Mouse (Mus musculus): ENCODE measurements at regions not wholly inside any gene's neighbourhood (a gene's known extent, or its start where the extent isn't known, plus 50 kb on each side); places are given as distances from the start of the nearest gene placed in this dataset.
A peak's percentile ranks its signal among the peaks of the same experiment; 100 is the strongest.

DNA sequence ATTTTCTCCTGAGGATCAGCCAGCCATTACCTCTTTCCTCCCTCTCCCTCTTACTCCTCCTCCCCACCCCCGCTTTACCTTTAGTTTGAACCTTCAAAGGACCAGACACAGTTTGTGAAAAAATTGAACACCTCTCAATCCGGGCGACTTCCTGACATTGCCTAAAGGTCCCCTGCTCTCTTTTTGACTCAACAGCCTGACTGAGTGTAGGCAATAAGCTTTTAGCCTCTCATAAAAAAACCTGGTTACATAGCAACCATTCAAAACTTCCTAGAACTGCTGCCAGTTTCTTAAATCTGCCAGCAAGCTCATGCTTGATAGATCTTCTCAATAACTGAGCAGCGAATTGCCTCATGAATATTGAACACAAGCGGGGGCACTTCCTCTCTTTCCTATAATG is 71.7 kb downstream of the Zfp945 start:
- peak; percentile 80 for ATAC-seq

DNA sequence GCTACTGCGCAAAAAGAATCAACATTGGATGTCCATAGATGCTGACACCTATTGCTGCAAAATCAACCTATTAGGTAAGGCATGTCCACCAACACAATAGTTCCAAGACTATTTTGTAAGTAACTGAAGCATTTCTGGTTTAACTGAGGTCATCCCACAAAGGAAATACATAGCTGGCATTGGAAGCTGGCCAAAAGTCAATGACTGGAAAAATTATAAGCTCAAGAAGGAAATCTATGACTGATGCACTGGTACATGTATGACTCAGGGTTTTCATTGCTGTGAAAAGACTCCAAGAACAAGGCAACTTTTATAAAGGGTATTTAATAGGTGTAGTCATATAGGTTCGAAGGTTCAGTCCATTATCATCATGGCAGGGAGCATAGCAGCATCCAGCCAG is 82.5 kb downstream of the Zfp945 start:
- ATAC-seq, result no peak

DNA sequence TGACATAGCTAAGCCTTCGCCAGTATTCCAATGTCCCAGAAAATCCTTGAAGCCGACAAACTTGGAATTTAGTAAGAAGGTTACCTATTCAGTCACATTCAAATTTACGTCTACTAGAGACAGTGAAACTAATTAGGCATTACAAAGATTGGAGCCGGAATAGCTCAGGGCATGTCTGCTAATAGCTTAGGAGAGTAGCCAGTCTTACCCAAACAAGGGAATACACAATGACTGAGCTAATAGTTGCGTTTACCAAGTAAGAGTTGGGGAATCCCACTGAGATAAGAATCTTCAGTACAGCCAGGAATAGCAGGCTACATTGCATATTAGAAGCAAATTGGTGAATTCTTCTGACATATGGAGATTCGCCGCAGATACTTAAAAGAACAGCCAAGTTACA is 121.2 kb downstream of the Zfp945 start:
- ATAC-seq, result no peak

DNA sequence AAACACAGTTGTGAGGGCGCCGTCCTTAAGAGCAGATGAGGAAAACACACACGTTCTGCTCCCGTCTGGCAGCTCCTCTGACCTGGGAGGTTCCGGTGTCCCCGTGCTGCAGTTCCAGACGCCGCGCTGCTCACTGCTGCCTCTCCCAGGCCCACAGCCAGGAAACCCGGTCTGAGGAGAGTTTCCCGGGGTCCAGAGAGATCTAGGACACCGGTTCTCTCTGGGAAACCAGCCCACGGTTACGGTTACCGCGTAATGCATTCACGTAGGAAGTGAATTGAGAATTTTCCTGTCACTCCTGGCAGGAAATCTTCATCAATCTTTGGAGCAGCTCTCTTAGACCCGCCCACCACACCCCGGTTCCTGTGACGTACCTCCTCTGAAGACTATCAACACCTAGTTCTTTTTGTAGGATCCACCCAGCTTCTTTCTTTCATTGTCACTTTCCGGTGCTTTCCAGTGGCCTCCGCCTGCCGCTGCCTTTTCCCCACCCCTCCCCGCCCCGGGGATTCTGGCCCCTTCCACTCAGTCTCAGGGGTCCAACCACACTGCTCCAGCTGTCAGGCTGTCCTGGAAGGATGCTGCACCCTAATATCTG is 127.3 kb downstream of the Zfp945 start:
- peak; percentile 92 for ATAC-seq

DNA sequence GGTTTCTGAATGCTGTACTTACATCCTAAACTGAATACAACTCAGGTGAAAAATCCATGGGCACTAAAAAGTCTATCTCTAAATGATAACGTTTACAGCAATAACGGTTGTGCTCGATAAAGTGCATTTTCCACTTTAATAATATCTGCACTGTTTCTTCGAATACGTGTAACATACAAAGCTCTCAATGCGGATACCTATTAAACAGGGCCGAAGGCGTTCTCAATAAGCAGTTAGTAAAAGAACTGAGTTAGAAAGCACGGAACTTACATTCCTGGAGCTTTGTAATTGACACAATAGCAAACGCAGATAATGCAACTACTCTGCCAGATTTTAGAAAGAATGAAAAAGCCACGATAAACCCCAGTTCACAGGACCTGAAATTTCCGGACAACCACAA is 127.8 kb downstream of the Zfp945 start:
- ATAC-seq, result peak; percentile 15

DNA sequence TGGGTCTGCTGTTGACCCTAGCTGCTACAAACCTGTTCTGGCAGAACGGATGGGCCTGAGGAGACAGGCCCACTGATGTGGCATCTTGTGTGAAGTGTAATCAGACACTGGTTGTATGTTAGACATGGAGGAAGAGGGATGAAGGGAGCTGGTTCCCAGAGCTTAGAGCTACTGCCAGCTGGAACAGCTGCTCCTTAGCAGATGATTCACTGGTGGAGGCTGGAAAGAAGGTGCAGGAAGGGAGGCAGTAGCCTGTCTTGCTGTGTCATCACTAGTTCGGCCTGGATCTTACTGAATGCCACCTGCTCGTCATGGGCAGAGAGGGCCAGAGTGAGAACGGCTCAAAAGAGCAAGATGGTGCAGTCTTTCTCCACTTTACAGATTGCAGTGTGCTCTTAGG is 130.6 kb downstream of the Zfp945 start:
- ATAC-seq, result no peak
